8 mouse cellular contexts compared by ENCODE assay signal in genomic region chr9:75410868-75411487, GRCm38 (mm10). TPM values are rescaled to one million over a fixed set of nuclear protein-coding genes. Genes with fewer than 3 reads are reported as not detected.
DNase-seq lines count a peak whose midpoint lies in the region; ATAC-seq and TF ChIP-seq lines count a peak whose summit lies in the region.

No protein-coding gene starts in this region.

- H3K9me3 ChIP-seq in neural tube, embryonic 13.5 days: no peaks in the 10 kb centered on the region
- no peaks in the 10 kb centered on the region for H3K9me3 ChIP-seq in limb, embryonic 14.5 days (ENCODE audit: control insufficient read depth, low read length)
- H3K9me3 ChIP-seq in stomach, embryonic 16.5 days (replicated peaks; ENCODE audit: control insufficient read depth, low read length): no peaks in the 10 kb centered on the region

- intact Hi-C loops in gastrocnemius, adult 2 months (cut with DNase I): loop anchor here (2.0 kb wide), 1 partner anchor 24 kb away; no protein-coding TSS in a partner anchor

- H3K36me3 ChIP-seq in neural tube, embryonic 13.5 days: no peaks in the 10 kb centered on the region
- H3K36me3 ChIP-seq in limb, embryonic 14.5 days (ENCODE audit: control insufficient read depth, insufficient read depth, low read length): no peaks in the 10 kb centered on the region
- no peaks in the 10 kb centered on the region for H3K36me3 ChIP-seq in stomach, embryonic 16.5 days (ENCODE audit: control insufficient read depth, insufficient read depth, low read length)

- peaks cover 33% of the 10 kb centered on the region for H3K4me1 ChIP-seq in neural tube, embryonic 13.5 days (replicated peaks)
- peaks cover 26% of the 10 kb centered on the region for H3K4me1 ChIP-seq in limb, embryonic 14.5 days (ENCODE audit: control insufficient read depth, insufficient read depth, low read length)
- H3K4me1 ChIP-seq in stomach, embryonic 16.5 days (ENCODE audit: control insufficient read depth, insufficient read depth, low read length): peaks cover 21% of the 10 kb centered on the region

- H3K27ac ChIP-seq in gastrocnemius, adult 2 months: peak overlapping the region; percentile 99
- no peak overlapping the region for H3K27ac ChIP-seq in neural tube, embryonic 13.5 days (replicated peaks)
- H3K27ac ChIP-seq in limb, embryonic 14.5 days (replicated peaks; ENCODE audit: low read depth, low read length): no peak overlapping the region
- peak overlapping the region; percentile 96 for H3K27ac ChIP-seq in stomach, embryonic 16.5 days (ENCODE audit: low read length)

- ATAC-seq in neural tube, embryonic 13.5 days (ENCODE audit: low read depth): no peak
- ATAC-seq in limb, embryonic 14.5 days (ENCODE audit: low FRiP score, low read depth): no peak
- no peak for ATAC-seq in stomach, embryonic 16.5 days (ENCODE audit: insufficient read depth, low FRiP score)

- DNase-seq in gastrocnemius, adult 2 months: no peak
- no peak for DNase-seq in gastrocnemius, postnatal 25 days
- no peak for DNase-seq in neural tube, embryonic 10.5 days (ENCODE audit: extremely low spot score, low spot score)
- DNase-seq in limb, embryonic 14.5 days (ENCODE audit: low spot score): no peak
- DNase-seq in Muller cell, postnatal 12 days (ENCODE audit: inconsistent ontology term): no peak
- DNase-seq in right cerebral cortex, postnatal 10 days (ENCODE audit: low spot score in 2 of 2): no peak

- WGBS in neural tube, embryonic 13.5 days: 64% methylated on average over 6 of the region's 6 CpGs
- WGBS in limb, embryonic 14.5 days: 62% methylated on average over 6 of the region's 6 CpGs
- WGBS in stomach, embryonic 16.5 days: 66% methylated on average over 6 of the region's 6 CpGs

- no peak for TF ChIP-seq CTCF in gastrocnemius, adult 2 months (IDR thresholded peaks at IDR 0.05)

- H3K4me2 ChIP-seq in neural tube, embryonic 13.5 days: peak overlapping the region; percentile 79
- H3K4me2 ChIP-seq in limb, embryonic 14.5 days (replicated peaks; ENCODE audit: low read depth, low read length, severe bottlenecking): peak overlapping the region; percentile 94; the same call in 1 of the 2 replicates
- H3K4me2 ChIP-seq in stomach, embryonic 16.5 days (ENCODE audit: low read depth, low read length): peak overlapping the region; percentile 94

- peak overlapping the region; percentile 96; the same call in 1 of the 2 replicates for H3K4me3 ChIP-seq in gastrocnemius, adult 2 months
- peak overlapping the region; percentile 95; the same call in 1 of the 2 replicates for H3K4me3 ChIP-seq in neural tube, embryonic 13.5 days
- H3K4me3 ChIP-seq in limb, embryonic 14.5 days (replicated peaks; ENCODE audit: low read length): peak overlapping the region; percentile 89; the same call in 1 of the 2 replicates
- no peak overlapping the region for H3K4me3 ChIP-seq in stomach, embryonic 16.5 days (replicated peaks; ENCODE audit: low read length)

- no peak for TF ChIP-seq POLR2A in limb, embryonic 14.5 days (IDR thresholded peaks at IDR 0.05; ENCODE audit: borderline replicate concordance, extremely low read depth, insufficient read depth, insufficient read length)

- peak overlapping the region; percentile 94; the same call in 1 of the 2 replicates for H3K9ac ChIP-seq in neural tube, embryonic 13.5 days
- H3K9ac ChIP-seq in limb, embryonic 14.5 days (ENCODE audit: low read depth, low read length, severe bottlenecking): no peak overlapping the region
- no peak overlapping the region for H3K9ac ChIP-seq in stomach, embryonic 16.5 days (ENCODE audit: low read length)

- H3K27me3 ChIP-seq in neural tube, embryonic 13.5 days: no peaks in the 10 kb centered on the region
- H3K27me3 ChIP-seq in limb, embryonic 14.5 days (ENCODE audit: control insufficient read depth, insufficient read depth, low read length): no peaks in the 10 kb centered on the region
- H3K27me3 ChIP-seq in stomach, embryonic 16.5 days (ENCODE audit: control insufficient read depth, insufficient read depth, low read length): no peaks in the 10 kb centered on the region

RNA-seq across cellular contexts. Expression of gene Mapk6, which starts 1.2 kb away (rescaled TPM):
- total RNA-seq in gastrocnemius, adult 2 months (2021): 10 to 100 TPM; 26.4 to 29.6 TPM
- 10 to 100 TPM; 25.9 to 30.0 TPM for total RNA-seq in gastrocnemius, postnatal 25 days (2021)
- 168 and 170 TPM in 2 replicates for polyA plus RNA-seq in neural tube, embryonic 13.5 days (2015; fragmentation: Nextera tagmentation; extraction: Ambion mirVana)
- polyA plus RNA-seq in limb, embryonic 14.5 days (2012; rRNA removed): 37.5 and 38.8 TPM in 2 replicates
- polyA plus RNA-seq in limb, embryonic 14.5 days (2014; fragmentation: Nextera tagmentation; extraction: Ambion mirVana): 57.0 and 71.3 TPM in 2 replicates
- 49.1 and 51.9 TPM in 2 replicates for polyA plus RNA-seq in stomach, embryonic 16.5 days (2015; fragmentation: Nextera tagmentation; extraction: Ambion mirVana)

RNA-seq across cellular contexts. Expression of gene Leo1, which starts 30.3 kb away (rescaled TPM):
- total RNA-seq in gastrocnemius, adult 2 months (2021): 10 to 100 TPM; 23.3 to 28.5 TPM
- 10 to 100 TPM; 12.3 to 21.3 TPM for total RNA-seq in gastrocnemius, postnatal 25 days (2021)
- 41.4 and 44.5 TPM in 2 replicates for polyA plus RNA-seq in neural tube, embryonic 13.5 days (2015; fragmentation: Nextera tagmentation; extraction: Ambion mirVana)
- 11.9 and 21.9 TPM in 2 replicates for polyA plus RNA-seq in limb, embryonic 14.5 days (2012; rRNA removed)
- 33.5 and 34.8 TPM in 2 replicates for polyA plus RNA-seq in limb, embryonic 14.5 days (2014; fragmentation: Nextera tagmentation; extraction: Ambion mirVana)
- 33.3 and 34.9 TPM in 2 replicates for polyA plus RNA-seq in stomach, embryonic 16.5 days (2015; fragmentation: Nextera tagmentation; extraction: Ambion mirVana)

Comparison
In these comparisons a context has a peak if more than half of its experiments do, and no peak if none do; other contexts are left out.
1. H3K27ac ChIP-seq: peak in gastrocnemius, adult 2 months (single experiment) and stomach, embryonic 16.5 days (single experiment); none in neural tube, embryonic 13.5 days (single experiment) and limb, embryonic 14.5 days (single experiment).
2. Peak in every context shown above with its lines, with median percentiles within 50 percentile points of each other: H3K4me2 ChIP-seq.